Mouse (Mus musculus): Measurements from ENCODE around the gene 2010111I01Rik.
"Not testable (repeated sequence)": the region's sequence is repeated elsewhere in the genome, so short reads cannot be mapped to it uniquely, and the experiment has no call there.

DNA sequence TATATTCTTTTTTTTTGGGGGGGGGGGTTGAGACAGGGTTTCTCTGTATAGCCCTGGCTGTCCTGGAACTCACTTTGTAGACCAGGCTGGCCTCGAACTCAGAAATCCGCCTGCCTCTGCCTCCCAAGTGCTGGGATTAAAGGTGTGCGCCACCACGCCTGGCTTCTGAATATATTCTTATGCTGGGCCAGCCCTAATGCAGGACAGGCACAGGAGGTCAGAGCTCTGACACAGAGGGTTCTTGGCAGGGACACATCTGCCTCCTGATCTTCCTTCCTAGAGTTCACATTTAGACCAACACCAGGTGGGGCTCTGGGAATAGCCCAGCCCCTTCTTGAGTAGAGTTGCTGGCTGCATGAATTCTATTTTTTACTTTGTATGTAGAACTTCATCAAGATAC is 350.4 kb downstream of the 2010111I01Rik start:
- TF ChIP-seq CTCF (IDR thresholded peaks at IDR 0.05; ENCODE audit: low read depth, low read length); POLR2A (IDR thresholded peaks at IDR 0.05; ENCODE audit: extremely low read depth, insufficient read depth, low read length): not testable (repeated sequence)
